Mouse (Mus musculus) splenic B cell, adult 2 months (primary cell): Measurements from ENCODE around the gene Ipmk.
A peak's percentile ranks its signal among the peaks of the same experiment; 100 is the strongest.

Source experiments
- DNase-seq: peaks from one replicate; pipeline ENCODE4 v3.0.0-alpha.2; 2011; ENCODE audit warnings: low read depth, low spot score
- H3K27me3 ChIP-seq: 2 replicates; pipeline ENCODE4 v1.6.1; 2012; ENCODE audit warnings: mild to moderate bottlenecking, low read length, moderate library complexity, mixed read lengths; ENCODE audit not compliant: control insufficient read depth, poor library complexity, insufficient read depth, severe bottlenecking
- H3K36me3 ChIP-seq: 2 replicates; pipeline ENCODE4 v1.6.1; 2012; ENCODE audit warnings: mild to moderate bottlenecking, low read length, moderate library complexity, mixed read lengths; ENCODE audit not compliant: control insufficient read depth, poor library complexity, insufficient read depth, severe bottlenecking

Ipmk gene

DNA sequence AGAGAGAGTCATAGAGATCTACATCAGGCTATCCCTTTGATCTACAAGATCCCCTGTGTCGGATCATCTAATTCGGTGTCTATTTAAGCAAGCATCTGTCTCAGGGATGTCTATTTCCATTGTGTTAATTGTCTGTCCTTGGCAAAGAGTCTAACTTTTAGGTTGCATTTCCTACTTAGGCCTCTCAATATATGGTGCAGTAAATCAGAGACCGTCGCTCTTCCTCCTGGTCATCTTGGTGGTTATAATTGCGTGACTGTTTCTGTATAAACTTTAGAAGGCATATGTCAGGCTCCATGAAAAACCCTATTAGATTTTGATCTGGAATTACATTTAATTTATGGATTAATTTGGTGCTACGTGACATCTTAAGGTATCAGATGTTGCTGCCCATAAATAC is 116.9 kb downstream of the Ipmk start:
- Histone ChIP-seq H3K36me3 (no peaks in the 10 kb centered on the region), H3K27me3 (no peaks in the 10 kb centered on the region)
- no peak for DNase-seq

DNA sequence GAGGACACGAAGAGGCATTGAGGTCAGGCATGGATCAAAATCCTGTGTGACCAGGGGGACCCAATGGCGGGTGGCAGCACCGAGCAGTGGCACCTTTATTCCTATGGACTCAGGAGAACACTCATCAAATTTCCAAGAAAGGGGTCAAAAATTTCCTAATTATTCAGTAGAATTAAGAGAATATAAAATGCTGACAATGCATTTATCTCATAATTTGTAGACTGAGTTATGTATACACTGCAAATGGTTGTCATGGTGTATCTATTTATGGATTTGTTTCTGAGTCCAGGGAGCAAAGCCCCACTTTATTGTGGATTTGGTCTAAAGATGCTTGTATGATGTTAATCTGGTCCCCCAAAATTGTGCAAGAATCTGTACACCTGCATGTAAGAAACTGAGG is 120.8 kb downstream of the Ipmk start:
- DNase-seq = no peak
- Histone ChIP-seq H3K27me3 (no peaks in the 10 kb centered on the region), H3K36me3 (no peaks in the 10 kb centered on the region)

DNA sequence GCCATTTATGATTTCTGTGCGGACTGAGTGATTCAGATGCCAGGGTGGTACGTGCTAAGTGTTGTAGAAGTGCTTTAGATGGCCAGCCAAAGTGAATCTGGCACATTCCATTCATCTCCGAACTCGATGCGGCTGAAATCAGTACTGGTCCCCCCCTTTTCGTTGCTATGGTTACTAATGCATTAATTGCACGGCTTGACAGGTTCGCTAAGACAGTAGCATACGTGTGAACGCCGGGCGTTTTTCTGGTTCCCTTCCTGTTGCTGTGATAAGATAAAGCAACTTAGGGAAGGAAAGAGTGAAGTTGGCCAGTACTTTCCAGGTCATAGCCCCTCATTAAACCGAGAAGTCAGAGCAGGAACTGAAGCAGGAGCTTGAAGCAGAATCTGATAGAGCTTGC is 122.2 kb downstream of the Ipmk start:
- no peak for DNase-seq
- H3K27me3 ChIP-seq = no peaks in the 10 kb centered on the region
- H3K36me3 ChIP-seq = no peaks in the 10 kb centered on the region

DNA sequence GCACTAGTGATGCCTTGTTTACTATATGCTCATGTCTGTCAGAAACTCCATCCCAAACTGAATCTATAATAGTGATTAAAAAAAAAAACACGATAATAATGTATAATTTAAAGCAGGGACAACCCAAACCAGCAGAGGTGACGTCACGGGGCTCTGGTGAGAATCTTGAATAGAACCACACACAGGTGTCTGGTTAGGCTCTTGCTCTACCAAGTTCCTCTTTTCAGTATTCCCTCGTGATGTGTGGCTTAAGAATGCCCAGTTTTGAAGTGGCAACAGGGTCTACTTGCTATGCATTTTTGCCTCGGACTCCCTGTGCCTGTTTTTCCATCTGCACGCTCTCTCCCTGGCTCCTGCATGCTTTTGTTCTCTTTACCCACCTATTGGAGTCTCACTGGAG is 124.5 kb downstream of the Ipmk start:
- H3K27me3 ChIP-seq = no peaks in the 10 kb centered on the region
- no peak for DNase-seq
- H3K36me3 ChIP-seq = no peaks in the 10 kb centered on the region

DNA sequence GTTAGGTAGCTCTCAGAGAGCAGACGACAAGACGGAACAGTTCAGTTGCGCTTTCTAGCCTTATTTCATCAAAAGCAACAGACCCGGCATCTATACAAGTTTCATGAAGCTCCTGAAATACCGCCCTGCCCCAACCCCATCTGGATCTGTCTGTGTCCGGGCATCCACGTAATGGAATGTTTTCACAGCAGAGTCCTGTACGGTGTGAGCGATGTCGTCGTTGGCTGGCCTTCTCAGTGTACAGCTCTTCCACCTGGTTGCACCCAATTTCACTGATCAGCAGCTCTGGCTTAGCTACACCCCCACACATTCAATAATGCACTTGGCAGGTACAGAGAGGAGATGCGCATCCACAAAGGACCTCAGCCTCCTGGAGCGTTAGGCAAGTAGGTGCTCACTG is 126.0 kb downstream of the Ipmk start:
- Histone ChIP-seq H3K36me3 (no peaks in the 10 kb centered on the region), H3K27me3 (no peaks in the 10 kb centered on the region)
- no peak for DNase-seq

DNA sequence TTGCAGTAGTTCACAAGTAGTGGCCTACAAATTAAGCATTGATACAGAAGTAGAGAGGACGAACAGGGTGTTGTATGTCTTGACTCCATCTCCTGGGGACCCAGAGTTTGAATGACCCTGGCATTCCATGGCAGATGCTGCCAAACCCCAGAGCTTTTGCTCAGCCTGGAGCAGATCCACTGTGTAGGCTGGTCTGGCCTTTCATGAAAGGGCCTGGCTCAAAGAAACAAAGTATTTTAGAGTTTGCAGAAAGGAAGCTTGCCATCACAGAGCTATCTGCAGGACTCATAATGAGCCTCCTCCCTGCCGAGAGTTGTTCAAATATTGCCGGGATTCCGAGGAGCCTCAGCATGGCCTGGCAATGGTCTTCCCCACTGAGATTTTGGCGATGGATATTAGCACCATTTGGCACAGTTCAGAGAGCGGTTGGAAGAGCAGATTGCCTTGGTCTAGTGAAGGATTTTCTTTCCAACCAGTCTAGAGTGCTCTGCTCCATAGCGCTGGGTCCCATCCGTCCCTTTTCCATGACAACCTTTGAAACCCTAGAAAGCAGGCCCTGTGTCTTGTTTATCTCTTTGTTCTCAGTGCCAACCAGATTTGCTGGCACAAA is 129.0 kb downstream of the Ipmk start:
- Histone ChIP-seq H3K27me3 (no peaks in the 10 kb centered on the region), H3K36me3 (no peaks in the 10 kb centered on the region)
- no peak for DNase-seq

DNA sequence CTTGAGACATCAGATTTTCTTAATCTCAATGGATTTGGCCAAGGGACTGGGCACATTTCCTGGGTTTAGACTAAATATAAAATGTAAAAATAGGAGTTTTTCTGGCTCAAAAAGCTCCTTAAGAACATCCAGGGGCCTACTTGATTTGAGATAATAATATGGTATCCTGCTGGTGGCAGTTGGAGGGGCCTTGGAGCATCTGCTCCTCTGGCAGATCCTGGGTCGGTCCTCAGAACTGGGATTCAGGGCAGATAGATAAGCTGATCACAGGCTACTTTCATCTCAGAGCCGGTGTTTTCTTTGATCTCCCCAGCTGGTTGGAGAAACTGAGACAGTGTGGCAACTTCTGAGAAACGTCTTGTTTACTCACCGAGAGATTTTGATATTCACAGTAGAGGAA is 129.6 kb downstream of the Ipmk start:
- DNase-seq = no peak
- H3K36me3 ChIP-seq = no peaks in the 10 kb centered on the region
- H3K27me3 ChIP-seq = no peaks in the 10 kb centered on the region

DNA sequence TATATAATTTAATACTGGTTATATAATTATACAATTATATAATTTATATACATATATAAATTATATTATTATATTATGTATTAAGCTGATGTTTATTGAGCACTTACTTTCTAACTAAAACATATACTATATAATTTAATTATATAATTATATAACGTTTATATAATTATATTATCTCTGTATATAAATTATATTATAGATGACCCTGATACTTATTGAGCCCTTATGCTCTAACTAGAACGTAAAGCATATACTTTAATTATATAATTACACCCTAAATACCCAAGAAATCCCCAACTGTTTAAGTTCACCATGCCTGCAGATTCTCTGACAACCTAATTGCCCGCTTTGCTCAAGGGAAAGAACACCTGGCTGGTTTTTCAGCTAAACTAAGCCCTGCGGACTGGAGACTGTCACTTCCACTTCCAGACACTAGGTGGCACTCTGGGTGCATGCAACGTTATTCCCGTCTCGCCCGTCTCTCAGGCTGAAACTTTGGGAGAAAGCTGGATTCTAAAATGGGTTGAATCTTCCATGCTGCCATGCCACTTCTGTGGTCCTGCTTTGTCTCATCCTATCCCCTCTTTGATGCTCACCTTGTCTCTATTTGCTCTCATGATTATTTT is 132.2 kb downstream of the Ipmk start:
- no peaks in the 10 kb centered on the region for H3K27me3 ChIP-seq
- no peaks in the 10 kb centered on the region for H3K36me3 ChIP-seq
- peak; percentile 11 for DNase-seq
